Mouse (Mus musculus) cortical plate, adult 2 months (tissue): ENCODE results near the gene Herpud2.
A peak's percentile ranks its signal among the peaks of the same experiment; 100 is the strongest.

Source experiments
- CTCF ChIP-seq: fragments of 200-500 bp; IDR thresholded peaks from 2 replicates; pipeline ENCODE4 v1.5.1; 2011; ENCODE audit warnings: mild to moderate bottlenecking, control low read depth, low read length; ENCODE audit not compliant: insufficient read depth; ENCODE audit errors: extremely low read depth
- POLR2A ChIP-seq: fragments of 200-500 bp; IDR thresholded peaks from 2 replicates; pipeline ENCODE4 v1.6.1; 2011; ENCODE audit warnings: mild to moderate bottlenecking, low read length, control low read depth; ENCODE audit not compliant: insufficient read depth; ENCODE audit errors: extremely low read depth

- peak; percentile 97 for TF ChIP-seq CTCF
- no peak for TF ChIP-seq POLR2A
Observed at GRCm38 (mm10) chr9:25167458-25168084, 16.0 kb upstream of the Herpud2 start.
